Mouse (Mus musculus): ENCODE results near the gene Crcp. TPM values are rescaled to one million over a fixed set of nuclear protein-coding genes. Genes with fewer than 3 reads are reported as not detected.

Crcp gene
- total RNA-seq, 2 experiments from 2014 or later = 44.4 to 49.5 TPM

DNA sequence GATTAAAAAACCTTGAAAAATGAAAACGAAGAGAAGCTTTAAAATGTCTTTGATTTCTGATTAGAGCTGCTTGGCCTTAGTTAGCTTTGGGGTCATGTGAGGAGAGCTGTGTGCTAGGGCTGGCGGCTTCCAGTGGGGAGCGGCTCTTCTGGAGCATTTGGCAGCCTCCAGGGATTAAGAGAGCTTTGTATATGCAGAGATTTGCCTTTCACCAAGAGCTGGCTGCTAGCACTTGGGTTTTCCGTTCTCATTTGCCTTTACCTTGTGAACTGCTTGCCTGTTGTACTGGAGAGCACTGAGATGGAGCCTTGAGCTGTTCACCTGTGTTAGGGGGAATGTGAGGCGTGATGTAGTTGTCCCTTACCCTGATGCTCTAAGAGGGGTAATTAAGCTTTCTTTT lies 23.4 kb downstream of the Crcp start:
- intact Hi-C loops (cut with DNase I) = no loop called here
- no peak for DNase-seq

- no peak for DNase-seq
- intact Hi-C loops (cut with DNase I) = no loop called here
These were observed 23.9 kb downstream of the Crcp start for GRCm38 (mm10) chr5:130052955-130053354.

DNA sequence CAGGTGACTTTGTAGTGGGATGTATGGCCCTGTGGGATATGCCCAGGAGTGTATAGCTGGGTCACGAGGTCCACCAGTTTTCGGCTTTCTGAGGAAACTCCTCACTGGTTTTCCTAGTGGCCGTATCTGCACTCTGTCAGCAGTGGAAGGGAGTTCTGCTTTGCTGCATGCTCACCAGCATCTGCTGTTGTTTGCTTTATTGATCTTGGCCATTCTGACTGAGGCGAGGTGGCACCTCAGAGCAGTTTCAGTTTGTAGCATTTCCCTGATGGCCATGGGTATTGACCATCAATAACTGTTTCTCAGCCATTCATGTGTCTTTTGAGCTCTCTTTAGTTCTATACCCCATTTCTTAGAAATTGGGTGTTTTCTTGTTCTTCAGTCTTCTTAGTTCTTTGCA lies 26.6 kb downstream of the Crcp start:
- DNase-seq = no peak
- intact Hi-C loops (cut with DNase I) = no loop called here

DNA sequence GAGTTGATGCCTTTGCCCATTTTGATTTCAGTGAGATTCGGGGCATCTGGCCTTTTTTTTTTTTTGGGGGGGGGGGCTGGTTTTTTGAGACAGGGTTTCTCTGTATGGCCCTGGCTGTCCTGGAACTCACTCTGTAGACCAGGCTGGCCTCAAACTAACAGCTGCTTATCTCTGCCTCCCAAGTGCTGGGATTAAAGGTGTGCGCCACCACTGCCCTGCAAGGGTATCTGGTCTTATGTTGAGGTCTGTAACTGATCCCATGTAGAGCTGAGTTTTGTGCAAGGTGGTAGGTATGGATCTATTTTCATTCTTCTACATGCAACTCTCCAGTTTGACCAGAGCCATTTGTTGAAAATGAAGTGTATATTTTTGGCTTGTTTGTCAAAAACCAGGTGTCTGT lies 27.2 kb downstream of the Crcp start:
- no peak for DNase-seq
- intact Hi-C loops (cut with DNase I) = no loop called here

DNA sequence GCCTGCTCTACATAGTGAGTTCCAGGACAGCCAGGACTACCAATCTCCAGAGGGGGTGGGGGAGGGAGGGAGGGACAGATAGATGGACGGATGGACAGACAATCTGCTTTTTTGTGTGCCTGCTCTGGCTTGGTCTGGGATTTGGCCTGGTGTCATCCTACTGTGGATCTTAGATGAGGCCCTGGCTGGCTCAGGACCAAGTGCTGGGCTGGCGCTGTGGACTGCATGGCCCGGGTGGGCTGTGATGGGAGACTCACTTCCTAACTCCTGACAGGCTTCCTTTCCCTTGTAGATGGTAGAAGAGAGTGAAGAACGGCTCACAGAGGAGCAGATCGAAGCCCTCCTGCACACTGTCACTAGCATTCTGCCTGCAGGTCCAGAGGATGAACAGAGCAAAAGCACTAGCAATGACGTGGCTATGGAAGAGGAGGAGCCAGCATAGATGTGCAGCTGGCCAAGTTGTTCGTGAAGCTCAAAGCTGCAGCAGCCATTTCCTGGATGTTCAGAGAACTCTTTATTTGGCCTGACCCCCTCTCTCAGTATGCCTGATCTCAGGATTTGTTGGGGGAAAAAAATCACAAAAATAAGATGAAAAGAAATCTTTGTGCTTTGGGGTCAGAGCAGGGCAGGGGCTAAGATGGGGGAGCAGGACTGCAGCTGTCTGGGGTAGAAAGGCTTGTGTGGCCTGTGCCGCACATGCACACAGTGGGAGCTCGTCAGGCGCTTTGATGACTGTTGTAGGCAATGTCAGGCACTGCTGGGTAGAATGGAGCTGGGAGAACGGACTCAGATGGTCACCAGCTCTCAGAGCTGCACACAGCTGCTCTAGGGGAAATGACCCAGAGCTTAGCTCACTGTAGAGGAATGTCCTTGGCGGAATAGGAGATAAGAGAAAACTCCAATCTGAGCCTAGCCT lies 30.6 kb downstream of the Crcp start:
- DNase-seq = no peak
- intact Hi-C loops (cut with DNase I) = no loop called here

DNA sequence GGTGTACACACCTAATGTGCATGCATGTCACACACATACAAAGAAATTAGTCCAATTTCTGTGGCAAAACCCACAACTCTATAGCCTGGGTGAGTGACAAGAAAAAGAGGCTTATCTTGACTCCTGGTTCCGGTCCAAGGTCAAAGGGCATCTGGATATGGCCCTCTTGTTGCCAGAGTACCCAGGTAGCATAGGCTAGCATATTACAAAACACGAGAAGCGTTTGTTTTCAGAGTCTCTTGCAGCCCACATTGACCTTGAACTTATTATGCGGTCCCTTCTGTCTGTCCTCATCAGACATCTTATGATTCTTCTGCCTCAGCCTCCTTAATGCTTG lies 31.2 kb downstream of the Crcp start:
- intact Hi-C loops (cut with DNase I) = no loop called here
- no peak for DNase-seq

DNA sequence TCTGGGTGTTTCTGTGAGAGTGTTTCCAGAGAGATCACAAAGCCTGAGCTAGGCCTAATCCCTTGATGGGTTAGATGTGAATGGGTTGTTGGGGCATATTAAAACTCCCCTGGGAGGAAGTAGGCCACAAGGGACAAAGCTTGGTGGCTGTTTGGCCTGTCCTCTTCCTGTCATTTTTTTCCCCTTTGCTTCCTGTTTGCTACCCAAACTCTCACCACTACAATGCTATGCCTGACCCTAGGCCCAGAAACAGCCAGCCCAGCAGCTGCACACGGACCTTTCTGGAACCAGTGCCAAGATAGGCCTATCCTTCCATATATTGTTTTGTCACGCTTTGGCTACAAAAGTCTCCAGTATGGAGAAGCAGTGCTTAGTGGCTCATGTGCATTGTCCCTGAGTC lies 33.0 kb downstream of the Crcp start:
- intact Hi-C loops (cut with DNase I) = no loop called here
- DNase-seq = no peak

GRCm38 (mm10) chr5:130063760-130064159 lies 34.7 kb downstream of the Crcp start:
- DNase-seq = no peak
- intact Hi-C loops (cut with DNase I) = no loop called here

- intact Hi-C loops (cut with DNase I) = loop anchor here (5.0 kb wide), 1 partner anchor 97 kb away; no protein-coding TSS in a partner anchor
- no peak for DNase-seq
These were observed 36.5 kb downstream of the Crcp start for GRCm38 (mm10) chr5:130065579-130065978.

- DNase-seq = no peak
- intact Hi-C loops (cut with DNase I) = loop anchor here (5.0 kb wide), 1 partner anchor 94 kb away; no protein-coding TSS in a partner anchor
These were observed 38.8 kb downstream of the Crcp start for GRCm38 (mm10) chr5:130067841-130068264.

DNA sequence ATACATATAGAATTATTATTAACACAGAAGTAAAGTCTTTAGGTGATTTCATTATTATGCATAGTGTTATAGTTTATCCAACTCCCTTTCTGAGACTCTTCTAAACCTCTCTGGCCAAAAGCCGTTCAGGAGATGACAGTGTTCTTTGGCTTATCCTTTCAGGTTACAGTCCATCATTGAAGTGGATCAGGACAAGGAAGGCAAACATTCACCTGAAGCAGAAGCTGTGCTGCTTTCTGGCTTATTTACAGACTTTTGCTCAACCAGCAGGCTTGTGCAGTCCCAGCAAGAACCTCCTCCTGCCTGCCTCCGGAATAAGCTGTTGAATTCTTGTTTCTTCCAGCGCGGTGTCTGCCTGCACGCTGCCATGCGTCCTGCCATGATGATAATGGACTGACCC lies 43.9 kb downstream of the Crcp start, which contains the start of gene Tpst1:
Gene Tpst1, plus strand, starts transcription at position 301 of the 400 bp plus-strand sequence.
- intact Hi-C loops (cut with DNase I) = no loop called here
- no peak for DNase-seq

GRCm38 (mm10) chr5:130074491-130074890 lies 45.4 kb downstream of the Crcp start:
- intact Hi-C loops (cut with DNase I) = no loop called here
- no peak for DNase-seq

- intact Hi-C loops (cut with DNase I) = no loop called here
- DNase-seq = no peak
These were observed 47.3 kb downstream of the Crcp start for GRCm38 (mm10) chr5:130076396-130076795.

DNA sequence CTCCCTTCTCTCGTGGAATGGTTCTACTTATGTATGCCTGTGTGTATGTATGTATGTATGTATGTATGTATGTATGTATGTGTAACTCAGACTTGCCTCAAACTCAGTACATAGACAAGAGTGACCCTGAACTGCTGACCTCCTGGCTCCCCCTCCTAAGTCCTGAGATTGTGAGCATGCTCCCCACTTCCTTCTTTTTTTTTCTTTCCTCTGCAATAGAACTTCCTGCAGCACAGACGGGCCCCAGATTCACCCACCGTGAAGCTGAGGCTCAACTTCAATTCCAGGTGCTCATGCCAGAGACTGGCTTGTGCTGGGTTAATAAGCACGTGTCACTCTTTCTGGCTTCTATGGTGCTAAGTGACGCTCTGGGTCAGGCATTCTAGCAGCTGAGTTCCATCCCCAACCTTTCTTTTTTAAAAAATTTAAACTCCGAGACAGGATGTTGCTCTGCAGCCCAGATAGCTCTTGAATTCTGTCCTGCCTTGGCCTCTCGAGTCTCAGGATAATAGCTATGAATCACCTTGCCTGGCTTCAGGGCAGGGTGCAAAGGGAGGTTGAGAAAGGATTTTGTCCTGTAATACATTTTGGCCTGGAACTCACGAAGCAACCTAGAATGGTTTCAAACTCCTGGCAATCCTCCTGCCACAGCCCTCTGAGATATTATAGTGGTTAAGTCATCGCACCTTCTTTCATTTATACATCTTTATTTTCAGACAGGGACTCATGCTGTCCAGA lies 49.2 kb downstream of the Crcp start:
- no peak for DNase-seq
- intact Hi-C loops (cut with DNase I) = no loop called here

DNA sequence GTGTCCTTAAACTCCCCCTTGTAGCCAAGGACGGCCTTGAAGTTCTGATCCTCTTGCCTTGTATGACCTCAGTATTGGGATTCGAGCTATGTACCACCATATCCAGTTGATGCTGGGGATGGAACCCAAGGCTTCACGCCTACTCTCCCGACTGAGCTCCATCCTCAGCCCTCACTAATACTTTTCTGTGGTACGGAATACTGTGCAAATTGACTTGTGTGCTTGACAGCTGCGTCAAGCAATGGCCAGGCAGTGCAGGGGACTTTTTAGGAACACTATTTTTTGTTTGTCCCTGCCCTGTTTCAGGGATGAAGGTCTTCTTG lies 49.7 kb downstream of the Crcp start:
- no peak for DNase-seq
- intact Hi-C loops (cut with DNase I) = no loop called here

GRCm38 (mm10) chr5:130079202-130080050 lies 50.3 kb downstream of the Crcp start:
- intact Hi-C loops (cut with DNase I) = no loop called here
- DNase-seq = peak; percentile 95

- peak; percentile 13 for DNase-seq
- intact Hi-C loops (cut with DNase I) = no loop called here
These were observed 51.1 kb downstream of the Crcp start for GRCm38 (mm10) chr5:130080051-130080681.

- intact Hi-C loops (cut with DNase I) = no loop called here
- no peak for DNase-seq
These were observed 52.2 kb downstream of the Crcp start for GRCm38 (mm10) chr5:130081181-130081881.

GRCm38 (mm10) chr5:130082431-130082830 lies 53.3 kb downstream of the Crcp start:
- intact Hi-C loops (cut with DNase I) = no loop called here
- DNase-seq = no peak

- no peak for DNase-seq
- intact Hi-C loops (cut with DNase I) = no loop called here
These were observed 55.2 kb downstream of the Crcp start for GRCm38 (mm10) chr5:130084271-130084670.

All from left cerebral cortex, postnatal 4 days (tissue).